Mouse (Mus musculus): ENCODE measurements at regions not wholly inside any gene's neighbourhood (a gene's known extent, or its start where the extent isn't known, plus 50 kb on each side); places are given as distances from the start of the nearest gene placed in this dataset.

DNA sequence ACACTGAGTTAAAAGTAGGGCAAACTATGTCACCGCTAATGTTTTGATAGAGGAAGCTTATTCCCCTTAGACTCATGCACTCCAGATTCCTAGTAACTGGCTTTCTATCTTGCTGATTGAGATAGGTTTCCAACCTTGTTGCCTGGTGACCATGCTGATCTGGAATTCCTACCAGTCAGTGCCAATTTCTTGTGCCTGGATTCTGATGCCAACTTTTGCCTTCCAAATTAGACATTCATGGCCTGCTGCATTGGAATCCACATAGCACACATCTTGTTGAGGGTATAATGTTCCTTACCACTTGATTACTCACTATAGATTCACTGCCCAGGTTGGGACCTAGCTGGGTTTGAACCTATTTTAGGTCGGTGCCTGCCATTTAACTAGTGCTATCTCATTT, 262.8 kb upstream of the Smlr1 start:
- no peak overlapping the region for H3K4me2 ChIP-seq (ENCODE audit: insufficient read depth, low read depth, poor library complexity, severe bottlenecking)
- DNase-seq (ENCODE audit: extremely low read depth) = no peak
- no peaks in the 10 kb centered on the region for H3K27me3 ChIP-seq (replicated peaks)
- no peaks in the 10 kb centered on the region for H3K9me3 ChIP-seq (replicated peaks; ENCODE audit: low read length)
- no peak for TF ChIP-seq CHD1 (IDR thresholded peaks at IDR 0.05; ENCODE audit: low read depth, low read length)
- no peak for TF ChIP-seq ZMIZ1 (IDR thresholded peaks at IDR 0.05; ENCODE audit: low read depth, low read length)
- TF ChIP-seq MAX (IDR thresholded peaks at IDR 0.05; ENCODE audit: low read length) = no peak
- no peak for TF ChIP-seq EP300 (IDR thresholded peaks at IDR 0.05; ENCODE audit: low read length)
- no peak for TF ChIP-seq MEF2A (IDR thresholded peaks at IDR 0.05; ENCODE audit: borderline replicate concordance, low read depth, low read length)
- TF ChIP-seq PAX5 (IDR thresholded peaks at IDR 0.05; ENCODE audit: low read length) = no peak
- no peak for TF ChIP-seq SMC3 (IDR thresholded peaks at IDR 0.05; ENCODE audit: low read depth, low read length)
- TF ChIP-seq RCOR1 (conservative IDR thresholded peaks at IDR 0.05; ENCODE audit: low read depth, low read length) = no peak
- TF ChIP-seq ETS1 (conservative IDR thresholded peaks at IDR 0.05; ENCODE audit: low read depth, low read length) = no peak
- no peak for TF ChIP-seq POLR2A (IDR thresholded peaks at IDR 0.05; ENCODE audit: low read depth, low read length)
- no peak for TF ChIP-seq ELF1 (IDR thresholded peaks at IDR 0.05; ENCODE audit: low read depth, low read length)
- TF ChIP-seq MXI1 (IDR thresholded peaks at IDR 0.05; ENCODE audit: low read depth, low read length) = no peak
- TF ChIP-seq E2F4 (IDR thresholded peaks at IDR 0.05; ENCODE audit: insufficient replicate concordance, low read depth, low read length) = no peak
- no peak for TF ChIP-seq ZC3H11A (IDR thresholded peaks at IDR 0.05; ENCODE audit: low read depth, low read length)
- TF ChIP-seq POLR2AphosphoS2 (IDR thresholded peaks at IDR 0.05; ENCODE audit: low read depth, low read length) = no peak
- TF ChIP-seq JUN (IDR thresholded peaks at IDR 0.05; ENCODE audit: insufficient read depth, low read depth, low read length) = no peak
- H3K4me3 ChIP-seq (replicated peaks in 1 of 3; ENCODE audit: low read depth in 2 of 3, low read length in 2 of 3, poor library complexity in 1 of 3) = no peak overlapping the region
- no peak overlapping the region for H3K9ac ChIP-seq (ENCODE audit: insufficient read depth, low read depth)
- H3K4me1 ChIP-seq (ENCODE audit: control insufficient read depth in 1 of 2, insufficient read depth in 2 of 2) = peaks cover 0 to 19% of the 10 kb centered on the region in 2 experiments; a peak in 2 of 4 replicates
- dilution Hi-C loops (cut with MboI; ENCODE audit: extremely low pct_ligation_motif_present, extremely low pct_unique_long_range_greater_than_20kb, low sequenced_read_pairs) = no loop called here
- no peaks in the 10 kb centered on the region for H3K36me3 ChIP-seq (replicated peaks in 1 of 2; ENCODE audit: control insufficient read depth in 1 of 2, insufficient read depth in 1 of 2, low read length in 1 of 2)
- no peak overlapping the region for H3K27ac ChIP-seq (ENCODE audit: insufficient read depth, low read depth)
- H3K79me2 ChIP-seq (replicated peaks; ENCODE audit: control insufficient read depth, extremely low read depth, insufficient read depth, poor library complexity, severe bottlenecking) = no peaks in the 10 kb centered on the region
- in situ Hi-C loops (cut with MboI; ENCODE audit: low pct_ligation_motif_present, low pct_unique_long_range_greater_than_20kb, low sequenced_read_pairs) = no loop called here

DNA sequence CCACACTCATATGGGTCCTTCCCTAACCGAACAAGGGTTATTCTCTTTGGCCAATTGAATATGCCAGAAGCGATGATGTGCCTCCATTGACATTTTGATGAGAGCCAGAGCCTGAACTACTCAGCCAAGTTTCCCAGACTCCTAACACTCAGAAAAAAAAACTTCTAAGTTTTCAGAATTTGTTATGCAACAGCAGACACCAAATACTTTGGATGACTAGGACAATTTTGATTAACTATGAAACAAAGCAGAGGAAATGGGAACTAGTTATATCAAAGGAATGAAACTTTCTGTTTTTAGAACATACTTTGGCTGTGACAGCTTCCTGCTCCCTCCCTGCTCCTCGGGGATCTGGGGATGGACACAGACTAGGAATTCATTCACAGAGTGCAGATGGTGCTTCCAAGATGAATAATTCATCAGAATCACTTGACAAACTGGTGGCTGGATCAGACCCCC, 254.3 kb upstream of the Smlr1 start:
- Histone ChIP-seq H3K36me3 (replicated peaks in 1 of 2; ENCODE audit: control insufficient read depth in 1 of 2, insufficient read depth in 1 of 2, low read length in 1 of 2) (no peaks in the 10 kb centered on the region), H3K4me1 (ENCODE audit: control insufficient read depth in 1 of 2, insufficient read depth in 2 of 2) (no peaks in the 10 kb centered on the region), H3K4me3 (replicated peaks in 1 of 3; ENCODE audit: low read depth in 2 of 3, low read length in 2 of 3, poor library complexity in 1 of 3) (no peak overlapping the region), H3K27ac (ENCODE audit: insufficient read depth, low read depth) (no peak overlapping the region), H3K79me2 (replicated peaks; ENCODE audit: control insufficient read depth, extremely low read depth, insufficient read depth, poor library complexity, severe bottlenecking) (no peaks in the 10 kb centered on the region), H3K4me2 (ENCODE audit: insufficient read depth, low read depth, poor library complexity, severe bottlenecking) (no peak overlapping the region), H3K9me3 (replicated peaks; ENCODE audit: low read length) (no peaks in the 10 kb centered on the region), H3K9ac (ENCODE audit: insufficient read depth, low read depth) (no peak overlapping the region), H3K27me3 (replicated peaks) (no peaks in the 10 kb centered on the region)
- DNase-seq (ENCODE audit: extremely low read depth) = no peak
- TF ChIP-seq BHLHE40 (IDR thresholded peaks at IDR 0.05; ENCODE audit: low read depth, low read length) (no peak), E2F4 (IDR thresholded peaks at IDR 0.05; ENCODE audit: insufficient replicate concordance, low read depth, low read length) (no peak)
- in situ Hi-C loops (cut with MboI; ENCODE audit: low pct_ligation_motif_present, low pct_unique_long_range_greater_than_20kb, low sequenced_read_pairs) = no loop called here
- dilution Hi-C loops (cut with MboI; ENCODE audit: extremely low pct_ligation_motif_present, extremely low pct_unique_long_range_greater_than_20kb, low sequenced_read_pairs) = no loop called here
